Mouse (Mus musculus) stomach, embryonic 16.5 days (tissue): ENCODE results near the gene Myh9. TPM values are rescaled to one million over a fixed set of nuclear protein-coding genes. Genes with fewer than 3 reads are reported as not detected.
A peak's percentile ranks its signal among the peaks of the same experiment; 100 is the strongest.

ENCODE experiments used
- ATAC-seq: fragments of 200-750 bp; cut with Nextera tagmentation; 2 replicates; pipeline ENCODE4 v1.8.0; 2017; ENCODE audit warnings: moderate number of reproducible peaks, moderate TSS enrichment; ENCODE audit not compliant: insufficient read depth, low FRiP score
- H3K27ac ChIP-seq: fragments of 300-500 bp; sonication (generic); 2 replicates; pipeline ENCODE4 v1.5.1; 2014; ENCODE audit warnings: low read length
- H3K27me3 ChIP-seq: fragments of 300-500 bp; sonication (generic); 2 replicates; pipeline ENCODE4 v1.6.1; 2014; ENCODE audit warnings: low read length, control low read depth, mixed read lengths; ENCODE audit not compliant: control insufficient read depth, insufficient read depth
- H3K36me3 ChIP-seq: fragments of 300-500 bp; sonication (generic); 2 replicates; pipeline ENCODE4 v1.6.1; 2014; ENCODE audit warnings: low read length; ENCODE audit not compliant: control insufficient read depth, insufficient read depth
- H3K4me1 ChIP-seq: fragments of 300-500 bp; sonication (generic); 2 replicates; pipeline ENCODE4 v1.6.1; 2014; ENCODE audit warnings: low read length, control low read depth, mixed read lengths; ENCODE audit not compliant: control insufficient read depth, insufficient read depth
- H3K4me2 ChIP-seq: fragments of 300-500 bp; sonication (generic); 2 replicates; pipeline ENCODE4 v1.6.1; 2014; ENCODE audit warnings: low read depth, low read length, mixed read lengths
- H3K4me3 ChIP-seq: fragments of 300-500 bp; sonication (generic); replicated peaks from 2 replicates; pipeline ENCODE4 v1.5.1; 2014; ENCODE audit warnings: mild to moderate bottlenecking, low read length
- H3K9ac ChIP-seq: fragments of 300-500 bp; sonication (generic); 2 replicates; pipeline ENCODE4 v1.6.1; 2014; ENCODE audit warnings: low read length
- H3K9me3 ChIP-seq: fragments of 300-500 bp; sonication (generic); replicated peaks from 2 replicates; pipeline ENCODE4 v1.6.1; 2016; ENCODE audit warnings: low read length, control low read depth; ENCODE audit not compliant: control insufficient read depth
- WGBS: fragments of 180-500 bp; shearing (Covaris S2); extraction: QIAGEN DNeasy Blood & Tissue Kit; methylation state at CpG from one replicate; pipeline ENCODE4 v1.1.7; 2014; 5-methylcytosine and 5-hydroxymethylcytosine counted together
- polyA plus RNA-seq: library from polyadenylated mRNA; unstranded; fragments of >200 nt; fragmentation: Nextera tagmentation; extraction: Ambion mirVana; gene quantifications from 2 replicates; pipeline ENCODE4 v1.2.1, GENCODE M21; 2015

Gene Myh9
- polyA plus RNA-seq, 1 experiment from 2014 or later, result 54.5 TPM

- 18% methylated on average over 3 of the region's 3 CpGs for WGBS
- ATAC-seq, result no peak
- Histone ChIP-seq H3K27ac (peak overlapping the region; percentile 86), H3K27me3 (no peaks in the 10 kb centered on the region), H3K4me3 (no peak overlapping the region), H3K9ac (peak overlapping the region; percentile 51), H3K36me3 (no peaks in the 10 kb centered on the region), H3K9me3 (no peaks in the 10 kb centered on the region), H3K4me1 (peaks cover 96% of the 10 kb centered on the region), H3K4me2 (peak overlapping the region; percentile 28)
Observed at GRCm38 (mm10) chr15:77820480-77821163, 21.4 kb downstream of the Myh9 start.

GRCm38 (mm10) chr15:77819894-77820387, 22.0 kb downstream of the Myh9 start:
- Histone ChIP-seq H3K27ac (peak overlapping the region; percentile 86), H3K4me2 (no peak overlapping the region), H3K27me3 (no peaks in the 10 kb centered on the region), H3K9ac (peak overlapping the region; percentile 51), H3K9me3 (no peaks in the 10 kb centered on the region), H3K4me3 (no peak overlapping the region), H3K4me1 (peaks cover 94% of the 10 kb centered on the region), H3K36me3 (no peaks in the 10 kb centered on the region)
- WGBS, result 51% methylated on average over 10 of the region's 10 CpGs
- ATAC-seq, result no peak

- H3K27ac ChIP-seq, result peak overlapping the region; percentile 80
- no peak overlapping the region for H3K9ac ChIP-seq
- peaks cover 96% of the 10 kb centered on the region for H3K4me1 ChIP-seq
Observed at GRCm38 (mm10) chr15:77818556-77819158, 23.3 kb downstream of the Myh9 start.

GRCm38 (mm10) chr15:77817417-77817816, 24.6 kb downstream of the Myh9 start:
- peak overlapping the region; percentile 80 for H3K27ac ChIP-seq
- no peak overlapping the region for H3K4me3 ChIP-seq
- no peak overlapping the region for H3K4me2 ChIP-seq
- peak overlapping the region; percentile 53 for H3K9ac ChIP-seq
- H3K27me3 ChIP-seq, result no peaks in the 10 kb centered on the region
- ATAC-seq, result no peak
- 53% methylated on average over 7 of the region's 7 CpGs for WGBS
- no peaks in the 10 kb centered on the region for H3K9me3 ChIP-seq
- H3K36me3 ChIP-seq, result peaks cover 5% of the 10 kb centered on the region; the same call in 1 of the 2 replicates
- H3K4me1 ChIP-seq, result peaks cover 86% of the 10 kb centered on the region

More at GRCm38 (mm10) chr15:77818556-77819158, 23.3 kb downstream of the Myh9 start:
- ATAC-seq, result no peak
- Histone ChIP-seq H3K4me2 (no peak overlapping the region), H3K9me3 (no peaks in the 10 kb centered on the region), H3K4me3 (no peak overlapping the region), H3K27me3 (no peaks in the 10 kb centered on the region), H3K36me3 (no peaks in the 10 kb centered on the region)
- 58% methylated on average over 15 of the region's 15 CpGs for WGBS

GRCm38 (mm10) chr15:77816601-77816950, 25.4 kb downstream of the Myh9 start:
- peak overlapping the region; percentile 16; the same call in 1 of the 2 replicates for H3K4me2 ChIP-seq
- peaks cover 8% of the 10 kb centered on the region; the same call in 1 of the 2 replicates for H3K36me3 ChIP-seq
- no peaks in the 10 kb centered on the region for H3K27me3 ChIP-seq
- H3K9me3 ChIP-seq, result no peaks in the 10 kb centered on the region
- 26% methylated on average over 4 of the region's 4 CpGs for WGBS
- no peak overlapping the region for H3K4me3 ChIP-seq
- no peak for ATAC-seq
- H3K4me1 ChIP-seq, result peaks cover 77% of the 10 kb centered on the region
- peak overlapping the region; percentile 67 for H3K9ac ChIP-seq
- H3K27ac ChIP-seq, result peak overlapping the region; percentile 80

- H3K4me2 ChIP-seq, result peak overlapping the region; percentile 16; the same call in 1 of the 2 replicates
- peak; percentile 35; the same call in 1 of the 2 replicates for ATAC-seq
Observed at GRCm38 (mm10) chr15:77815867-77816600, 25.9 kb downstream of the Myh9 start.

GRCm38 (mm10) chr15:77813639-77814375, 28.2 kb downstream of the Myh9 start:
- Histone ChIP-seq H3K27ac (peak overlapping the region; percentile 80), H3K9ac (peak overlapping the region; percentile 8; the same call in 1 of the 2 replicates), H3K4me1 (peaks cover 55% of the 10 kb centered on the region), H3K9me3 (no peaks in the 10 kb centered on the region), H3K4me2 (no peak overlapping the region), H3K27me3 (no peaks in the 10 kb centered on the region), H3K4me3 (no peak overlapping the region), H3K36me3 (peaks cover 11% of the 10 kb centered on the region; the same call in 1 of the 2 replicates)
- no peak for ATAC-seq
- WGBS, result 61% methylated on average over 6 of the region's 6 CpGs

More at GRCm38 (mm10) chr15:77815867-77816600, 25.9 kb downstream of the Myh9 start:
- Histone ChIP-seq H3K4me1 (peaks cover 74% of the 10 kb centered on the region), H3K9me3 (no peaks in the 10 kb centered on the region), H3K4me3 (no peak overlapping the region), H3K27me3 (no peaks in the 10 kb centered on the region), H3K9ac (peak overlapping the region; percentile 67), H3K27ac (peak overlapping the region; percentile 80), H3K36me3 (peaks cover 8% of the 10 kb centered on the region; the same call in 1 of the 2 replicates)
- WGBS, result 40% methylated on average over 17 of the region's 17 CpGs

- 87% methylated on average over 10 of the region's 10 CpGs for WGBS
- peaks cover 18% of the 10 kb centered on the region; the same call in 1 of the 2 replicates for H3K36me3 ChIP-seq
- no peaks in the 10 kb centered on the region for H3K27me3 ChIP-seq
- no peaks in the 10 kb centered on the region for H3K9me3 ChIP-seq
- no peak for ATAC-seq
- H3K27ac ChIP-seq, result no peak overlapping the region
- H3K4me1 ChIP-seq, result peaks cover 47% of the 10 kb centered on the region
- no peak overlapping the region for H3K4me3 ChIP-seq
- H3K4me2 ChIP-seq, result no peak overlapping the region
- H3K9ac ChIP-seq, result no peak overlapping the region
Observed at GRCm38 (mm10) chr15:77812578-77812977, 29.4 kb downstream of the Myh9 start.
